Mouse (Mus musculus): ENCODE measurements around the gene Tubg2. TPM values are rescaled to one million over a fixed set of nuclear protein-coding genes. Genes with fewer than 3 reads are reported as not detected.

Gene Tubg2
- total and polyA plus RNA-seq, 3 experiments = 2.1 to 10.5 (median 4.7) TPM

- Histone ChIP-seq H3K4me2 (ENCODE audit: insufficient read depth, low read depth, poor library complexity, severe bottlenecking) (no peak overlapping the region), H3K36me3 (replicated peaks in 1 of 2; ENCODE audit: control insufficient read depth in 1 of 2, insufficient read depth in 1 of 2, low read length in 1 of 2) (no peaks in the 10 kb centered on the region), H3K9ac (ENCODE audit: insufficient read depth, low read depth) (no peak overlapping the region), H3K9me3 (replicated peaks; ENCODE audit: low read length) (no peaks in the 10 kb centered on the region), H3K4me3 (replicated peaks in 1 of 3; ENCODE audit: low read depth in 2 of 3, low read length in 2 of 3, poor library complexity in 1 of 3) (no peak overlapping the region), H3K79me2 (replicated peaks; ENCODE audit: control insufficient read depth, extremely low read depth, insufficient read depth, poor library complexity, severe bottlenecking) (no peaks in the 10 kb centered on the region), H3K27me3 (replicated peaks) (no peaks in the 10 kb centered on the region), H3K4me1 (ENCODE audit: control insufficient read depth in 1 of 2, insufficient read depth in 2 of 2) (peaks cover 5 to 23% of the 10 kb centered on the region in 2 experiments; a peak in 3 of 4 replicates), H3K27ac (ENCODE audit: insufficient read depth, low read depth) (no peak overlapping the region)
- TF ChIP-seq JUND (conservative IDR thresholded peaks at IDR 0.05; ENCODE audit: low read depth, low read length) (no peak), SMC3 (IDR thresholded peaks at IDR 0.05; ENCODE audit: low read depth, low read length) (no peak)
- in situ Hi-C loops (cut with MboI; ENCODE audit: low pct_ligation_motif_present, low pct_unique_long_range_greater_than_20kb, low sequenced_read_pairs) (no loop called here), dilution Hi-C loops (cut with MboI; ENCODE audit: extremely low pct_ligation_motif_present, extremely low pct_unique_long_range_greater_than_20kb, low sequenced_read_pairs) (no loop called here)
- no peak for DNase-seq (ENCODE audit: extremely low read depth)
Observed at GRCm38 (mm10) chr11:101140164-101140819, 15.4 kb upstream of the Tubg2 start.

- H3K27ac ChIP-seq (ENCODE audit: insufficient read depth, low read depth) = no peak overlapping the region
- peaks cover 5 to 23% of the 10 kb centered on the region in 2 experiments; a peak in 3 of 4 replicates for H3K4me1 ChIP-seq (ENCODE audit: control insufficient read depth in 1 of 2, insufficient read depth in 2 of 2)
- no peak for DNase-seq (ENCODE audit: extremely low read depth)
- no peaks in the 10 kb centered on the region for H3K36me3 ChIP-seq (replicated peaks in 1 of 2; ENCODE audit: control insufficient read depth in 1 of 2, insufficient read depth in 1 of 2, low read length in 1 of 2)
- dilution Hi-C loops (cut with MboI; ENCODE audit: extremely low pct_ligation_motif_present, extremely low pct_unique_long_range_greater_than_20kb, low sequenced_read_pairs) (no loop called here), in situ Hi-C loops (cut with MboI; ENCODE audit: low pct_ligation_motif_present, low pct_unique_long_range_greater_than_20kb, low sequenced_read_pairs) (no loop called here)
- H3K4me3 ChIP-seq (replicated peaks in 1 of 3; ENCODE audit: low read depth in 2 of 3, low read length in 2 of 3, poor library complexity in 1 of 3) = no peak overlapping the region
- H3K27me3 ChIP-seq (replicated peaks) = no peaks in the 10 kb centered on the region
- H3K4me2 ChIP-seq (ENCODE audit: insufficient read depth, low read depth, poor library complexity, severe bottlenecking) = no peak overlapping the region
- no peaks in the 10 kb centered on the region for H3K79me2 ChIP-seq (replicated peaks; ENCODE audit: control insufficient read depth, extremely low read depth, insufficient read depth, poor library complexity, severe bottlenecking)
- no peak overlapping the region for H3K9ac ChIP-seq (ENCODE audit: insufficient read depth, low read depth)
- no peaks in the 10 kb centered on the region for H3K9me3 ChIP-seq (replicated peaks; ENCODE audit: low read length)
- TF ChIP-seq ZMIZ1 (IDR thresholded peaks at IDR 0.05; ENCODE audit: low read depth, low read length) = no peak
- TF ChIP-seq EP300 (IDR thresholded peaks at IDR 0.05; ENCODE audit: low read length) = no peak
- TF ChIP-seq JUND (conservative IDR thresholded peaks at IDR 0.05; ENCODE audit: low read depth, low read length) = no peak
- no peak for TF ChIP-seq USF1 (IDR thresholded peaks at IDR 0.05; ENCODE audit: low read depth, low read length)
- no peak for TF ChIP-seq TCF12 (IDR thresholded peaks at IDR 0.05; ENCODE audit: low read depth, low read length)
- no peak for TF ChIP-seq GABPA (IDR thresholded peaks at IDR 0.05; ENCODE audit: insufficient replicate concordance, low read depth, low read length)
- no peak for TF ChIP-seq POLR2AphosphoS2 (IDR thresholded peaks at IDR 0.05; ENCODE audit: low read depth, low read length)
- TF ChIP-seq ETS1 (conservative IDR thresholded peaks at IDR 0.05; ENCODE audit: low read depth, low read length) = no peak
- TF ChIP-seq RCOR1 (conservative IDR thresholded peaks at IDR 0.05; ENCODE audit: low read depth, low read length) = no peak
- no peak for TF ChIP-seq ZKSCAN1 (IDR thresholded peaks at IDR 0.05; ENCODE audit: borderline replicate concordance, low read depth, low read length)
- TF ChIP-seq MXI1 (IDR thresholded peaks at IDR 0.05; ENCODE audit: low read depth, low read length) = no peak
- TF ChIP-seq MAX (IDR thresholded peaks at IDR 0.05; ENCODE audit: low read length) = no peak
- TF ChIP-seq PAX5 (IDR thresholded peaks at IDR 0.05; ENCODE audit: low read length) = no peak
- TF ChIP-seq SIN3A (IDR thresholded peaks at IDR 0.05; ENCODE audit: low read length) = no peak
- no peak for TF ChIP-seq SMC3 (IDR thresholded peaks at IDR 0.05; ENCODE audit: low read depth, low read length)
- no peak for TF ChIP-seq RAD21 (IDR thresholded peaks at IDR 0.05; ENCODE audit: low read depth, low read length)
- no peak for TF ChIP-seq MAZ (IDR thresholded peaks at IDR 0.05; ENCODE audit: low read depth, low read length)
Observed at GRCm38 (mm10) chr11:101141088-101141487, 14.6 kb upstream of the Tubg2 start.

All from CH12.LX (cell line).